In genomic region chr4:138501048-138501447, GRCm38 (mm10) we compare ENCODE assay signal across 16 mouse cellular contexts.
"Had no signal": no experiment of that assay in that cellular context is flagged by ENCODE, and none has a peak within 500 bp of the region (broad histone marks: within the 10 kb centered on the region; RNA-seq: fewer than 3 reads in every experiment).

No protein-coding gene starts in this region.

- DNase-seq: heart, postnatal 10 days; heart, postnatal 14 days; heart, postnatal 36 days; heart, postnatal 4 days; kidney, adult 11 months; kidney, adult 18-20 months; kidney, adult 2 months; kidney, adult 8-10 months; kidney, adult 9 months; kidney, postnatal 10 days; kidney, postnatal 14 days; kidney, postnatal 25 days; kidney, postnatal 36 days; kidney, postnatal 4 days; layer of hippocampus, adult 9-11 months; layer of hippocampus, postnatal 36 days had no signal
